Mouse (Mus musculus) adrenal gland, adult 2 months (tissue): Measurements from ENCODE around the gene Xrcc4. TPM values are rescaled to one million over a fixed set of nuclear protein-coding genes. Genes with fewer than 3 reads are reported as not detected.

Experiments used
- DNase-seq: peaks from one replicate; pipeline ENCODE4 v3.0.0; 2021
- polyA plus RNA-seq: library from polyadenylated mRNA; depleted of rRNA; stranded (reverse); fragments of >200 nt; gene quantifications from 2 replicates; pipeline ENCODE4 v1.2.3, GENCODE M21; 2012; rRNA removed
- total RNA-seq, 2 experiments: library from RNA; stranded (reverse); gene quantifications; 2 replicates each; pipeline ENCODE4 v1.2.3; 2021

The Xrcc4 gene
- total and polyA plus RNA-seq, 3 experiments: 0.20 to 14.5 (median 10.0) TPM

GRCm38 (mm10) chr13:89738776-89739695 is 350.4 kb downstream of the Xrcc4 start:
- DNase-seq: peak; percentile 91

- DNase-seq: no peak
Observed at GRCm38 (mm10) chr13:89738275-89738674, 351.1 kb downstream of the Xrcc4 start.

- no peak for DNase-seq
Observed at GRCm38 (mm10) chr13:89735111-89735510, 354.3 kb downstream of the Xrcc4 start.

GRCm38 (mm10) chr13:89726492-89726891 is 362.9 kb downstream of the Xrcc4 start:
- no peak for DNase-seq

Other genes with a start within 250 kb of the Xrcc4 start
- 10 to 100 TPM; 14.3 to 16.4 TPM for gene Tmem167, start 485 bp downstream of the Xrcc4 start, total RNA-seq
- 0.48 and 0.71 TPM in 2 replicates for gene Tmem167, start 485 bp downstream of the Xrcc4 start, polyA plus RNA-seq